8 mouse cellular contexts compared by ENCODE assay signal in genomic region chr17:50469543-50470431, GRCm38 (mm10). TPM values are rescaled to one million over a fixed set of nuclear protein-coding genes. Genes with fewer than 3 reads are reported as not detected.
DNase-seq lines count a peak whose midpoint lies in the region; ATAC-seq and TF ChIP-seq lines count a peak whose summit lies in the region.

No protein-coding gene starts in this region.

- no peaks in the 10 kb centered on the region for H3K4me1 ChIP-seq in embryonic fibroblast, embryonic 13.5 days (ENCODE audit: control insufficient read depth, insufficient read depth, low read length)
- H3K4me1 ChIP-seq in lung, embryonic 15.5 days = peaks cover 13% of the 10 kb centered on the region

- peak overlapping the region; percentile 77 for H3K27ac ChIP-seq in embryonic fibroblast, embryonic 13.5 days (ENCODE audit: insufficient read depth, low read length)
- H3K27ac ChIP-seq in lung, embryonic 15.5 days = peak overlapping the region; percentile 90

- H3K36me3 ChIP-seq in lung, embryonic 15.5 days = no peaks in the 10 kb centered on the region

- no peak for ATAC-seq in lung, embryonic 15.5 days (ENCODE audit: borderline replicate concordance, extremely low read depth, low FRiP score, low TSS enrichment)
- ATAC-seq in neutrophil, adult 5-6 weeks (ENCODE audit: extremely low read depth, insufficient number of reproducible peaks, low FRiP score, poor library complexity, severe bottlenecking) = peak; percentile 58; the same call in 1 of the 2 replicates

- DNase-seq in ovary, adult 18-20 months (ENCODE audit: low spot score) = peak; percentile 41
- no peak for DNase-seq in ovary, postnatal 14 days (ENCODE audit: low spot score)
- DNase-seq in heart, postnatal 36 days = peak; percentile 18 to 36
- DNase-seq in layer of hippocampus, adult 9-10 months (ENCODE audit: low spot score) = peak; percentile 44
- no peak for DNase-seq in cerebellum, adult 11 months

- TF ChIP-seq POLR2A in embryonic fibroblast, embryonic 13.5 days (IDR thresholded peaks at IDR 0.05; ENCODE audit: low read depth, low read length) = no peak

- no peaks in the 10 kb centered on the region for H3K9me3 ChIP-seq in lung, embryonic 15.5 days

- peak overlapping the region; percentile 30; the same call in 1 of the 2 replicates for H3K4me3 ChIP-seq in embryonic fibroblast, embryonic 13.5 days (ENCODE audit: insufficient read depth, low read length)
- H3K4me3 ChIP-seq in lung, embryonic 15.5 days = peak overlapping the region; percentile 23

- 25% methylated on average over 13 of the region's 13 CpGs for WGBS in lung, embryonic 15.5 days

- intact Hi-C loops in heart, postnatal 36 days (cut with DNase I) = loop anchor here (2.0 kb wide), 1 partner anchor 39 kb away; the partner anchor contains the start of gene Plcl2

- H3K27me3 ChIP-seq in lung, embryonic 15.5 days = no peaks in the 10 kb centered on the region

- peak overlapping the region; percentile 40 for H3K4me2 ChIP-seq in lung, embryonic 15.5 days

- H3K9ac ChIP-seq in lung, embryonic 15.5 days = no peak overlapping the region

- TF ChIP-seq CTCF in embryonic fibroblast, embryonic 13.5 days (IDR thresholded peaks at IDR 0.05; ENCODE audit: borderline replicate concordance, insufficient read depth, low read length) = no peak

RNA-seq across cellular contexts. Expression of gene Plcl2, which starts 39.4 kb away (rescaled TPM):
- polyA plus RNA-seq in embryonic fibroblast, embryonic 13.5 days (2011; ENCODE audit: insufficient read length, low read depth, missing spikeins) = 2.1 and 3.5 TPM in 2 replicates
- total RNA-seq in heart, postnatal 36 days (2021) = 10 to 100 TPM in 1 of 2 experiments, 1 to 10 TPM in 1; 7.9 to 11.5 TPM
- 3.5 and 3.7 TPM in 2 replicates for polyA plus RNA-seq in lung, embryonic 15.5 days (2015; fragmentation: Nextera tagmentation; extraction: Ambion mirVana)
- total RNA-seq in neutrophil, adult 5-6 weeks (2017) = 93.9 and 102 TPM in 2 replicates

Comparison
In these comparisons a context has a peak if more than half of its experiments do, and no peak if none do; other contexts are left out.
1. DNase-seq: peak in ovary, adult 18-20 months (single experiment), heart, postnatal 36 days (2 of 2) and layer of hippocampus, adult 9-10 months (single experiment); none in ovary, postnatal 14 days (single experiment) and cerebellum, adult 11 months (single experiment).